Mouse (Mus musculus): Measurements from ENCODE around the gene H2-DMb1. TPM values are rescaled to one million over a fixed set of nuclear protein-coding genes. Genes with fewer than 3 reads are reported as not detected.

H2-DMb1 gene
- polyA plus RNA-seq, 1 experiment from 2014 or later, result 0.52 TPM

- 68% methylated on average over 6 of the region's 6 CpGs for WGBS
- Histone ChIP-seq H3K4me3 (no peak overlapping the region), H3K36me3 (replicated peaks) (no peaks in the 10 kb centered on the region), H3K9me3 (no peaks in the 10 kb centered on the region), H3K27ac (replicated peaks) (no peak overlapping the region), H3K4me1 (peaks cover 19% of the 10 kb centered on the region), H3K27me3 (replicated peaks; ENCODE audit: low read depth, poor library complexity, severe bottlenecking) (peaks cover 99% of the 10 kb centered on the region)
- no peak for DNase-seq (ENCODE audit: low spot score)
These were observed 36.1 kb downstream of the H2-DMb1 start for GRCm38 (mm10) chr17:34188986-34189385.

GRCm38 (mm10) chr17:34192852-34193251 lies 40.0 kb downstream of the H2-DMb1 start:
- WGBS, result 24% methylated on average over 16 of the region's 16 CpGs
- H3K27me3 ChIP-seq (replicated peaks; ENCODE audit: low read depth, poor library complexity, severe bottlenecking), result peaks cover 99% of the 10 kb centered on the region

GRCm38 (mm10) chr17:34193468-34193867 lies 40.6 kb downstream of the H2-DMb1 start:
- H3K4me3 ChIP-seq, result no peak overlapping the region
- WGBS, result 56% methylated on average over 8 of the region's 8 CpGs
- H3K27me3 ChIP-seq (replicated peaks; ENCODE audit: low read depth, poor library complexity, severe bottlenecking), result peaks cover 99% of the 10 kb centered on the region

More at GRCm38 (mm10) chr17:34192852-34193251, 40.0 kb downstream of the H2-DMb1 start:
- Histone ChIP-seq H3K4me3 (no peak overlapping the region), H3K4me1 (peaks cover 13% of the 10 kb centered on the region), H3K36me3 (replicated peaks) (no peaks in the 10 kb centered on the region), H3K9me3 (no peaks in the 10 kb centered on the region), H3K27ac (replicated peaks) (no peak overlapping the region)
- DNase-seq (ENCODE audit: low spot score), result peak; percentile 48

GRCm38 (mm10) chr17:34194723-34195122 lies 41.9 kb downstream of the H2-DMb1 start:
- DNase-seq (ENCODE audit: low spot score), result no peak
- Histone ChIP-seq H3K9me3 (no peaks in the 10 kb centered on the region), H3K27me3 (replicated peaks; ENCODE audit: low read depth, poor library complexity, severe bottlenecking) (peaks cover 100% of the 10 kb centered on the region), H3K4me3 (no peak overlapping the region), H3K4me1 (peaks cover 15% of the 10 kb centered on the region), H3K27ac (replicated peaks) (no peak overlapping the region), H3K36me3 (replicated peaks) (no peaks in the 10 kb centered on the region)
- 88% methylated on average over 4 of the region's 4 CpGs for WGBS

More at GRCm38 (mm10) chr17:34193468-34193867, 40.6 kb downstream of the H2-DMb1 start:
- H3K27ac ChIP-seq (replicated peaks), result no peak overlapping the region
- no peaks in the 10 kb centered on the region for H3K36me3 ChIP-seq (replicated peaks)
- H3K4me1 ChIP-seq, result peaks cover 14% of the 10 kb centered on the region
- no peaks in the 10 kb centered on the region for H3K9me3 ChIP-seq
- DNase-seq (ENCODE audit: low spot score), result no peak

- Histone ChIP-seq H3K4me3 (0 out of 2 replicates have a peak overlapping the region, but pooled peaks have one; percentile 54), H3K9me3 (no peaks in the 10 kb centered on the region), H3K36me3 (replicated peaks) (no peaks in the 10 kb centered on the region), H3K27ac (replicated peaks) (no peak overlapping the region), H3K27me3 (replicated peaks; ENCODE audit: low read depth, poor library complexity, severe bottlenecking) (peaks cover 100% of the 10 kb centered on the region), H3K4me1 (peaks cover 15% of the 10 kb centered on the region)
- WGBS, result 30% methylated on average over 12 of the region's 12 CpGs
- DNase-seq (ENCODE audit: low spot score), result peak; percentile 16
These were observed 43.6 kb downstream of the H2-DMb1 start for GRCm38 (mm10) chr17:34196491-34196890.

- no peaks in the 10 kb centered on the region for H3K36me3 ChIP-seq (replicated peaks)
- H3K4me3 ChIP-seq, result peak within 1 kb of the TSS; percentile 54
- WGBS, result 3% methylated on average over 41 of the region's 41 CpGs
- peaks cover 98% of the 10 kb centered on the region for H3K27me3 ChIP-seq (replicated peaks; ENCODE audit: low read depth, poor library complexity, severe bottlenecking)
- peak; percentile 87 for DNase-seq (ENCODE audit: low spot score)
- H3K9me3 ChIP-seq, result no peaks in the 10 kb centered on the region
- no peak within 1 kb of the TSS for H3K27ac ChIP-seq (replicated peaks)
- H3K4me1 ChIP-seq, result peaks cover 15% of the 10 kb centered on the region
These were observed 44.3 kb downstream of the H2-DMb1 start, which contains the start of gene Psmb8 for GRCm38 (mm10) chr17:34196941-34197894. TSS of gene Psmb8 (plus strand) at chr17:34197721.

- WGBS, result 3% methylated on average over 32 of the region's 32 CpGs
- Histone ChIP-seq H3K27me3 (replicated peaks; ENCODE audit: low read depth, poor library complexity, severe bottlenecking) (peaks cover 95% of the 10 kb centered on the region), H3K27ac (replicated peaks) (no peak overlapping the region), H3K36me3 (replicated peaks) (no peaks in the 10 kb centered on the region), H3K9me3 (no peaks in the 10 kb centered on the region), H3K4me1 (peaks cover 15% of the 10 kb centered on the region), H3K4me3 (peak overlapping the region; percentile 54)
- DNase-seq (ENCODE audit: low spot score), result peak; percentile 29
These were observed 45.1 kb downstream of the H2-DMb1 start for GRCm38 (mm10) chr17:34197904-34198520.

GRCm38 (mm10) chr17:34198521-34198912 lies 45.6 kb downstream of the H2-DMb1 start:
- Histone ChIP-seq H3K27ac (replicated peaks) (no peak overlapping the region), H3K4me3 (peak overlapping the region; percentile 54), H3K4me1 (peaks cover 15% of the 10 kb centered on the region), H3K9me3 (no peaks in the 10 kb centered on the region), H3K36me3 (replicated peaks) (no peaks in the 10 kb centered on the region), H3K27me3 (replicated peaks; ENCODE audit: low read depth, poor library complexity, severe bottlenecking) (peaks cover 95% of the 10 kb centered on the region)
- 10% methylated on average over 11 of the region's 11 CpGs for WGBS
- no peak for DNase-seq (ENCODE audit: low spot score)

GRCm38 (mm10) chr17:34199050-34199619 lies 46.3 kb downstream of the H2-DMb1 start:
- WGBS, result 65% methylated on average over 12 of the region's 12 CpGs

GRCm38 (mm10) chr17:34200047-34200446 lies 47.2 kb downstream of the H2-DMb1 start:
- WGBS, result 83% methylated on average over 10 of the region's 10 CpGs

More at GRCm38 (mm10) chr17:34199050-34199619, 46.3 kb downstream of the H2-DMb1 start:
- Histone ChIP-seq H3K36me3 (replicated peaks) (no peaks in the 10 kb centered on the region), H3K27me3 (replicated peaks; ENCODE audit: low read depth, poor library complexity, severe bottlenecking) (peaks cover 95% of the 10 kb centered on the region), H3K4me3 (no peak overlapping the region), H3K9me3 (no peaks in the 10 kb centered on the region), H3K27ac (replicated peaks) (no peak overlapping the region), H3K4me1 (peaks cover 15% of the 10 kb centered on the region)
- no peak for DNase-seq (ENCODE audit: low spot score)

GRCm38 (mm10) chr17:34200772-34201505 lies 48.1 kb downstream of the H2-DMb1 start:
- H3K27ac ChIP-seq (replicated peaks), result no peak overlapping the region
- peaks cover 94% of the 10 kb centered on the region for H3K27me3 ChIP-seq (replicated peaks; ENCODE audit: low read depth, poor library complexity, severe bottlenecking)
- H3K4me1 ChIP-seq, result peaks cover 24% of the 10 kb centered on the region
- no peaks in the 10 kb centered on the region for H3K9me3 ChIP-seq
- H3K4me3 ChIP-seq, result no peak overlapping the region
- WGBS, result 89% methylated on average over 16 of the region's 16 CpGs
- DNase-seq (ENCODE audit: low spot score), result no peak
- H3K36me3 ChIP-seq (replicated peaks), result no peaks in the 10 kb centered on the region

More at GRCm38 (mm10) chr17:34200047-34200446, 47.2 kb downstream of the H2-DMb1 start:
- Histone ChIP-seq H3K27me3 (replicated peaks; ENCODE audit: low read depth, poor library complexity, severe bottlenecking) (peaks cover 94% of the 10 kb centered on the region), H3K36me3 (replicated peaks) (no peaks in the 10 kb centered on the region), H3K4me1 (peaks cover 21% of the 10 kb centered on the region), H3K4me3 (no peak overlapping the region), H3K27ac (replicated peaks) (no peak overlapping the region), H3K9me3 (no peaks in the 10 kb centered on the region)
- no peak for DNase-seq (ENCODE audit: low spot score)
